Mouse (Mus musculus): ENCODE results near the gene Setmar.

- TF ChIP-seq CTCF (IDR thresholded peaks at IDR 0.05; ENCODE audit: extremely low read depth, insufficient read length, insufficient replicate concordance, low read depth, low read length) (no peak), POLR2A (IDR thresholded peaks at IDR 0.05; ENCODE audit: low read depth, low read length) (no peak)
These were observed 42.5 kb downstream of the Setmar start for GRCm38 (mm10) chr6:108107376-108107775.

Measured in small intestine, adult 2 months (tissue).